Mouse (Mus musculus): Measurements from ENCODE around the gene Muc1.

Gene Muc1

DNA sequence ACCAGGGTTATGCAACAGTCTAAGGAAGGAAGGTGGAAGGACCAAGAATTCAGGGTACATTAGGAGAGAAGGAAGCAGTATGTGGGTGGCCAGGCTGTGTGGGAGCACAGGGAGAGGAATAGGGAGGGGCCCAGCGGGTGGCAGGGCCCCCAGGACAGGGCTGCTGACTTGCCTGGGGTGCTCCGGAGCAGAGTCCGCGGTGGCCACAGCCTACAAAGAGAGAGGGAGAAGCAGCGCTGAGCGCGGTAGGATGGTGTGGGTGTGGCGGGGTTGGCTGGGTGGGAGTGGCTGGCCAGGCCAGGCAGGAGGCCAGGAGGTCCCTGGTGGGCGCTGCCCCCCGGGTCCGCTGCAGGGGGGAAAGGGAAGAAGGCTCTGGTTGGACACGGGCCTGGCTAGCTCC is 9.6 kb downstream of the Muc1 start:
- DNase-seq = no peak

DNA sequence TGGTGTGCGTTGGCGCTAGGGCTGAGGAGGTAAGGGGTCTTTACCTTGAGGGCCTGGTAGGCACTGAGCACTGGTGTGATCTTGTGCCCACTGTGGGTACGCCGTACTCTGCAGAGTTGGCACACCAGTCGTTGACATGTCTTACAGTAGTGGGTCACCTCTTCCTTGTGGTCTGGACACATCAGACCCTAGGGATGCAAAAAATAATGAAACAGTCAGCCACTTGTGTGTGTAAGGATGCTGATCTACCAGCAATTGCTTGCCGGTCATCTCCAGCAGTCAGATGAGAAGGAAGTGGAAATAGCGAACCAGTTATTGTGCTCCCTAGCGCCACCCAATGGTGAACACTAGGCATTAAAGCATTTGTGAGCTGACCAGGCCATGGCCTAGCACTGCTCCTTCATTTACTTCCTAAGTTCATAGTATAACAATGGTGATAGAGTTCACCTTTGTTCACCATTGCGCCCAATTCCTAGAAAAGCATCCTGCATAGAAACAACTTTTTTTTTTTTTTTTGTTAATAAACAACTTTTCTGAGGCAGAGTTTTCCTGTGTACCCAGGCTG is 13.6 kb downstream of the Muc1 start:
- no peak for DNase-seq

DNA sequence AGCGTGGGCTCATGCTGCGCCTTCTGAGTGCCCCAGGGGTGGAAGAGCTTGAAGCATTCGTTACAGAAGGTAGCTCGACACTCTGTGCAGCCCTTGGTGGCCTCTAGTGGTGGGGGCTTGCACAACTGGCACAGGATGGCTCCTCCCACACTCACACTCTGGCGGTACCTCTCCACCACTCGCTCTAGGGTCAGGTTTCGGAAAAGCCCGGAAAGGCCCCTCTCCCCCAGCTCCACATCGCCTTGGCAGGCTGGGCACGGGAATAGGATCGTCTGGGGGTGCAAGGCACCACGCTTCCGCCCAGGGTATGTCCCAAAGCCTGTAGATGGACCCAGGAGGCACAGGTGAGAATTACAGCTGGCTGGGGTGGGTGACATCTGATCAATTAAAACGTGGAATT is 14.8 kb downstream of the Muc1 start:
- no peak for DNase-seq

DNA sequence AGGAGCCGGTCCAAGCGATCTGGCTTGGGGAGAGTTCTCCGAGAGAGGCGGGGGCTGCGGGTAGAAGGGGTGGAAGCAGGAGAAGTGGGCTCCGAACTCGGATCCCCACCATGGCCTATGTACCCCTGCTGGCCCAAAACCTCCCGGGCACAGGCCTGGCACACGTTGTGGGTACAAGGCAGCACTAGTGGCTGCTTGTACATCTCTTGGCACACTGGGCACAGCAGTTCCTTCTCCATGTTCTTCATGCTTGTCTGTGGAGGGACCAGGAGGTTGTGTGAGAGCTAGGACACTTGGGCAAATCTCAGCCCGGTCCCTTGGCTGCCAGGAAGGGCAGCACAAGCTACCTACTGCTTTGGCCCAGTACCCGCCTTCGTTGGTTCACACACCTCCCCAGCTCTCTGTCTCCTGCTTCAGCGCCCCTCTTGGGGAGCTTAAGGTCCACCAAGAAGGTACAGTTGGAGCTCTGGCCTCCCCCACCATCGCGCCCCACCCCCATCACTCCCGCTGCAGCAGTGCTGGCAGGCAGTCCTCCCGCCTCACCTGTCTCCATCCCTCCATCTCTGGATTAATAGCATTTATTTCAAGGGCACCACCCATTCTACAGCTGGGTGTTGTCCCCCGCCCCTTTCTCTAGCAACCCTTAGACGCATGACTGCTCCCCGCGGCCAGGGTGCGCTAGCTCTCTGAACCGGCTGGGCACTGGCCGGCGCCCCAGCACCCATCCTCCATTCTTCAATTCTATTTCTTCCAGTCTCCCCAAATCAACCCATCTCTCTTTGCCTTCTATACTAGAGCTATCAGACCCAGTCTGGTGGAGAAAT is 15.5 kb downstream of the Muc1 start:
- DNase-seq = no peak

DNA sequence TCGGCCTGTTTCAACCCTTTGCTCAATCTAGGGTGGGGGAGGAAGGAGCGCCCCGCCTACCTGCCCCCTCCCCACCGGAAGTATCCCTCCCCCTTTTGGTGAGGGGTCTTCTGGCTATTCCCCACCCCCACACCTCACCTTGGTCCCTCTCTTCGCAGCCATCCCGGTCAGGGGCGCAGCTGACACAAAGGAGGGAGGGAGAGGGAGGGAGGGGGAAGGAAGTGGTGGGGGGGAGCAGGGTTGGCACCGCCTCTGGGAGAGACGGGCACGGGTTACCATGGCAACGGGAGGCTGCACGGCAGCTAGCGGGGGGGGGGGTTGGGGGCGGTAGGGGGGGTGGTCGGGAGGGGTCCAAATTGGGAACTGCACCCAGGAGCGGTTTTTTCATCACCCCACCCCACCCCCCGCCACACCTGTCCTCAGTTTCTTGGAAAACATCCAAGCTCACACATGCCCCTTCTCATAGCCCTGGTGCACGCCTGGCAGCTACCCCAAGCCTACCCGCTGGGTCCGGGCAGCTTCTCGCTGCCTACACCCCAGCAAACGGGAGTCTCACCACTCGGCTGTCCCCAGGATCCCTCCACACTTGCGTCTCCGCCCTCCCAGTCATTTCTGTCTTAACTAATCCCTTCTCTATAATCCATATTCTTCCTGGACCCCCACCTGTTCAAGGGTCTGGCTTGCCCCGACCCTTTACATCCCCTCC is 16.3 kb downstream of the Muc1 start:
- DNase-seq = peak; percentile 80

DNA sequence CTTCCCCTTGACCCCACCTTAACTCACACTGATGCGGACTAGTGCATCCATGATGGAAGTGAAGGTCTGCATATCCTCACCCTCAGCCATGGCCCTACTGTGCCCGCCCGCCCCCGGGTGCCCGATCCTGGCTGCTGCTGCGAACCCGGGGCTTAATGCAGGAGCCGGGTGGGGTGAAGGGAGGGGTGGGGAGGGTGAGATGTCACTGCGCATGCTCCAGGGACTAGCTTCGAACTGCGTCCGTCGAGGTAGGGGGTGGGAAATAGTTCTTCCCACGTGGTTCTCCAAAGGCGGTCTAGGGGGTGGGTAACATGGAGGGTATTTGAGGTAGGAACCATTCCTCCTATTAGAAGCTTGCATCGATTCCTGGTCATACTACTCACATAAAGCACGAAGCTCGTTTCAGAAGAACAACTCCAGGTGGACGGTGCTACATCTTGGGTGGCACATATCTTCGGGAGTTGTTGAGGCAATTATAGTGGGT is 16.9 kb downstream of the Muc1 start, which contains the start of gene Krtcap2:
TSS of gene Krtcap2 (plus strand) at position 279 of the 484 bp plus-strand sequence.
- DNase-seq = peak; percentile 80

DNA sequence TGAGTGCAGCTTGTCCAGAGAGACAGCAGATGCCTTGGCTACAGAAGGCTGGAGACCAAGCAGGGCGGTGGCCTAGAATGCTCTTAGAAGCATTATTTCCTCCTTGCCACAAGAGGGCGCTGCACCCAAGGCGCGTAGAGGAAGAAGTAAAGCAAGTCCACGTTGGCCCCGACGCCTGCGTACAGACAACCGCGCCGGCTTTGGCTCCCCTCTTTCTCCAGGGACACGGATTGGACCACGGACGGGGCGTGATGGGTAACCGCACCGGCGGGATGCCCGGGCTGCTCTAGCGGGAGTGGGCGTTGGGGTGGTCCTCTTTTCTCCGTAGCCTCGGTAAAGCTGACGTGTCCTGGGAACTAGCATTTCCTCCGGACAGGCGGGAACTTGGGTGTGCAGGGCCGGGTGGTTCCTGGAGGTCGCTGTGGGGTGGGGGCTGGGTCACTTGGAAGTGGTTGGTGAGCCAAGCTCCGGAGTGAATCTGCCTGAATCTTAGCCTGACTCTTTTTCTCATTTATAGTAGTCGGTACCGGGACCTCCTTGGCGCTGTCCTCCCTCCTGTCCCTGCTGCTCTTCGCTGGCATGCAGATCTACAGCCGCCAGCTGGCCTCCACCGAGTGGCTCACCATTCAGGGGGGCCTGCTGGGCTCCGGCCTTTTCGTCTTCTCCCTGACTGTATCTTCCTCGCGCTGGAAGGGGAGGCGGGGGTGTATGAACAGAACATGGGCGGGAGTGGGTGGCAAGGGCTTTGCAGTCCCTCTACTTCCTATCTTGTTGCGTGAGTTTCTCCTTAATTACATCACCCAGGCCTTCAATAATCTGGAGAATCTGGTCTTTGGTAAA is 17.6 kb downstream of the Muc1 start, which contains the start of gene Trim46:
TSS of gene Trim46 (minus strand) at position 49 of the 840 bp plus-strand sequence.
- DNase-seq = peak; percentile 91

DNA sequence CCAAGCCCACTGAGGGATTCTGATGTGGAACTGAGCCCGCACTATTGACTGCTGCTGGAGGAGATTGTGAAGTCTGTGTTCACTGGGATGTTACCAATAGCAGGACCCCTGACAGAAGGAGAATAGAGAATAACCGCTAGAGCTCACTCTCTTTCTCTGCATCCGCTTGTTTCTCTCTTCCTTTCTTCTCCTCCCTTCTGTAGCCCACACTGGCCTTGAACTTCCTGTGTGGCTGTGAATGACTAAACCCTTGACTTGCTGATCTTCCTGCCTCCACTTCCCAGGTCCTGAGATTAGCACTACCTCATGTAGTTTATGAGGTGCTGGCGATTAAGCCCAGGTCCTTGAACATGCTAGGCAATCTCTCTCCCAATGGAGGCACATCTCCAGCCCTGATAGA is 18.6 kb downstream of the Muc1 start:
- DNase-seq = no peak

DNA sequence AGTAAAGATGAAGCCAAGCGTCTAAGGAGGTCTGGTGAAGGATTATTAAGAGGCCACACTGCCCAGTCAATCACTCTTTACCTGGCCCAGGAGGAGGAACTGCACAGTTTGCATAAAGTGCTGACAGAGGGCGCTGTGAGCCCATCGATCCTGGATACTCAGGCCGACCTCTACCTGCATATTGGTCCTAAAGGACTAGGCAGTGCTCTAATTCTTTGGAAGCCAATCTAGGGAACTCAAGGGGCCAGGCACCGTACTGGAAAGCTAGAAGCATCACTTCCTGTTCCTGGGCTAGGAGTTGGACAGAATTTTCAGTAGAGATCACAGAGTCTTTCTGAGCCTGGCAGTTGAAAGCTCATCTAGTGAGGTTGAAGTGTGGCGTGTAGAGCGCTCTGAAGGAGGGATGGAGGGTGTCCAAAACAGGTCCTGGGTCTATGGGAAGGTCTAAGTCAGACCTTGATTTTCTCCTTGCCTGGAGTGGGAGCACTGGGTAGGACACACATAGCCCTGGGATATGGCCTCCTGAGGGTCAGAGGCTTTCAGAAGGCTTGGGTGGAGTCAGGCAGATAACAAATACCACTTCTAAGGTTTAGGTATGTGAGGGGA is 21.7 kb downstream of the Muc1 start:
- no peak for DNase-seq

DNA sequence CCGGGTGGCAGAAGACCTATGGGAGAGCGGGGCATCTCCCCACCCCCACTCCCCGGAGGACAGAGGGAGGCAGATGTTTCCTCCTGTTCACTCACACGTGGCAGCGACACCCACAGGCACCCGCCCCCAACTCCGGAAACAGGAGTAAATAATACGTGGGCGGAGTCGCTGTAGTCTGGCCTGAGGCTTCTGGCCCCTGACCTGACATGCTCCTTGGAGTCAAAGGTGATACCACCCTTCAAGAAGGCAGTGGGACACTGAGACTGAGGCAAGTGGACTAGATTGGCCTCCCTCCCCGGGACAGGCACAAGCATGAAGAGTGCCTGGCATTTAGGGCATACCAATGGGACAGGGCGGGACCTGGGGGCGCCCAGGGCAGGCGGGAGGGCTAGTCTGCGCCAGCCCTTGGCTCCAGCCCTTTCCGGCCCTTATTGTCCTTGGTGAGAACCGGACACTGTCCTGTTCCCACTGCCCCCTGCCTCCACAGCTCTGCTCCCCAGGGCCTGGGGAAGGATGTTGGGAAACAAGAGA is 22.6 kb downstream of the Muc1 start:
- DNase-seq = no peak

DNA sequence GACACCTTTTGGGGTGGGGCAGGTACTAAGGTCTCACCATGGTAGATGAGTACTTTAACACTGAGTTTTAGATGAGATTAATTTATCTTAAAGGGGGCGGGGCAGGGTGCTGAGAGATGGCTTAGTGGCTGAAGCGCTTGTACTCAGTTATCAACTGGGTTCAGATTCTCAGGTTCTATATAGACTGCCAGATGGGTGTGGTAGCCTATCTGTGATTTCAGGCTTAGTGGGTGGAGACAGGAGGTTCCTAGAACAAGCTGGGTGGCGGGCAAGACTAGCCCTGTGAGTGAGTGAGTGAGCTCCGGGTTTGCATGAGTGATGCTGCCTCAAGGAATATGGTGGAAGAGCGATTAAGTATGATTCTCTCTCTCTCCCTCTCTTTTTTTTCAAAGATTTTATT is 26.1 kb downstream of the Muc1 start:
- no peak for DNase-seq

DNA sequence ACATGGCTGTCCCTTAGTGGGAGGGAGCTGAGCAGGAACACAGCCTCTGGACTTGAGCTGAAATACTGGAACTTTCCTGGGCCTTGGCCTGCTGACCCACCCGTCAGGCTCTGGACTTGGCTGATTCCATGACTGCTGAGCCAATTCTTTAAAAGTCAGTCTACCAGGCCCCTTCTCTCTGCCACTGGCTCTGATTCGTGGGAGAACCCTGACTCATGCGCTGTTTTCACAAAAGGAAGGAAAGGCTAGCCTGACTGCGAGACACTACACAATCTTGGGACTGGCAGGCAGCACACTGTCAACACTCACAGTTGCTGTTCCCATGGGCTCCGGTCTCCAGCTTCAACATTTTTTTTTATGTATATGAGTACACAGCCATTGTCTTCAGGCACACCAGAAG is 27.3 kb downstream of the Muc1 start:
- DNase-seq = no peak

DNA sequence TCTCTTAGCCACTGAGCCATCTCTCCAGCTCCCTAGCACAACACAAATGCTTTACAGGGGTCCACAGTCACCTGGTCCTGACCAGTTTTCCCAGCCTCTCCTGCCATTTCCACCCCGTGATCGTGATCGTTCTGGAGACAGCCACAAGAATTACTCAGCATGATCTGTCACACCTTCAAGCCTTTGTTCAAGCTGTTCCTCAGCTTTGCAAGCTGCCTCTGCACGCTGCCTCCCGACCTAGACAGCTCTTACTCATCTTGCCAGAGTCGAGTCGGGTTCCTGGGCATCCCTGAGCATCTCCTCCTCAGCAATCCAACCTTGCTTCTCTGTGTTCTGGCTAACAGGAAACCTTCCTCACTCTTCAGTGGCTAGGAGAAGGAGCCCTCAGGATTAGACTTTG is 30.2 kb downstream of the Muc1 start, which contains the start of gene Dpm3:
TSS of gene Dpm3 (plus strand) at position 283 of the 400 bp plus-strand sequence.
- DNase-seq = no peak

DNA sequence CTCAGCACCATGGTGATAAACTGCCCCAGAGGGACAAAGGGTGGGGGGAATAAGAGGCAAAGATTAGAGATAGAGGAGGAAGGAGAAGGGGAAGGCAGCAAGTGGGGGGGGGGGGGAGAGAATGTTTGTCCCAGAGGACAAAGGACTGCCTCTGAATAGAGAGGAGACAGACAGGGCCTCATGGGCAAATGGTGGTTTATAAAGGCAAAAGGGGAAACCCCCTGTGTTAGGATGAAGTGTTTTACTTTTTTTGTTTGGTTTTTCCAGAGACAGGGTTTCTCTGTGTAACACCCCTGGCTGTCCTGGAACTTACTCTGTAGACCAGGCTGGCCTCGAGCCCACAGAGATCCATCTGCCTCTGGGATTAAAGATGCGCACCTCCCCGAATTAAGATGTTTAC is 31.4 kb downstream of the Muc1 start:
- DNase-seq = no peak

DNA sequence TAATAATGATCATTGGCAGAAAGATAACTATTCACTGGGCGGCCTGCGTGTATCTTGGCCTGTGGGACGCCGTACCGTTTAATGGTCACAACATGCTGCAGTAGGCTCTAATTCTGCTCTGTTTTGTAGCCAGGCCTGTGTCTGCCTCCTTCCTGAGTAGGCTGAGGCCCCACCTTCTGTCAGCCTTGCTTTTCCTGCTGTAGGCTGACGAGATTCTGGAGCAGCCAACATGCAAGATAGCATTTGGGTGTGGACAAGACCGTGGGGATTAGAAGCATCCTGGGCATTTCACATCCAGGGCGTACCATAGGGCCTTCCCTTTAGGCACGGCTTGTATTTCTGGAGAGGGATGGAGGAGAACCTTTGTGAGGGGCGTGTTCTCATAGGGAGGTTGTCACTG is 33.6 kb downstream of the Muc1 start:
- DNase-seq = no peak

DNA sequence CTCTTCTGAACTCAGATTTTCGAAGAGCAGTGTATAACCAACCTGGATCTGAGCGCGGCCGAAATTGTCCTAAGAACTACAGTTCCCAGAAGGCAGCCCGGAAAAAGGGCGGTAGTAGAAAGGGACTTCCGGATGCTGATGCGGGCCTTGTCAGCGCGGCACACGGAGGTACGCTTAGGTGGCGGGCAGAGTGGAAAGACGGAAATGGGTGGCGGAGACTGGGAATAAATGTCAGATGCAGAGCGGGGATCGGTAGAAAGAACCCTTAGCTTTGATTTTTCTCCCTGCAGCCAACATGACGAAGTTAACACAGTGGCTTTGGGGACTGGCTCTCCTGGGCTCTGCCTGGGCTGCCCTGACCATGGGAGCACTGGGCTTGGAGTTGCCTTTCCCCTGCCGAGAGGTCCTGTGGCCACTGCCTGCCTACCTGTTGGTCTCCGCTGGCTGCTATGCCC is 37.6 kb downstream of the Muc1 start:
- DNase-seq = peak; percentile 84

DNA sequence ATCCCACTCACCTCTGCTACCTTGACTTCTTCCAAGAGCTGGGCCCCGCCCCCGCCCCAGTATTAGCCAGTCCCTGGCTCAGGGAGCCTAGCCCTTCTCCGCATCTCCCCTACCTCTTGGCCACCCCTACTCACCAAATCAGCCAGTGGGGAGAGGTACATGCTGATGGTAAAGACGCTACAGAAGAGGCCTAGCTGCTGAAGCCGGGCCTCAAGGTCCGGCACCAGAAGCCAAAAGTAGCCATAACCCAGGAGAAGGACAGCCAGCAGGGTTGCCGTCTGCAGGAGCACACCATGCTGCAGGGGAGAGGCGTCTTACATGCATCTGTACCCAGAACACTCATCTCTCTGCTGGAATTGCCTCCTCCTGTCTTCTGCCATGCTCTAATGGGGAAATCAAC is 40.1 kb downstream of the Muc1 start:
- DNase-seq = no peak

DNA sequence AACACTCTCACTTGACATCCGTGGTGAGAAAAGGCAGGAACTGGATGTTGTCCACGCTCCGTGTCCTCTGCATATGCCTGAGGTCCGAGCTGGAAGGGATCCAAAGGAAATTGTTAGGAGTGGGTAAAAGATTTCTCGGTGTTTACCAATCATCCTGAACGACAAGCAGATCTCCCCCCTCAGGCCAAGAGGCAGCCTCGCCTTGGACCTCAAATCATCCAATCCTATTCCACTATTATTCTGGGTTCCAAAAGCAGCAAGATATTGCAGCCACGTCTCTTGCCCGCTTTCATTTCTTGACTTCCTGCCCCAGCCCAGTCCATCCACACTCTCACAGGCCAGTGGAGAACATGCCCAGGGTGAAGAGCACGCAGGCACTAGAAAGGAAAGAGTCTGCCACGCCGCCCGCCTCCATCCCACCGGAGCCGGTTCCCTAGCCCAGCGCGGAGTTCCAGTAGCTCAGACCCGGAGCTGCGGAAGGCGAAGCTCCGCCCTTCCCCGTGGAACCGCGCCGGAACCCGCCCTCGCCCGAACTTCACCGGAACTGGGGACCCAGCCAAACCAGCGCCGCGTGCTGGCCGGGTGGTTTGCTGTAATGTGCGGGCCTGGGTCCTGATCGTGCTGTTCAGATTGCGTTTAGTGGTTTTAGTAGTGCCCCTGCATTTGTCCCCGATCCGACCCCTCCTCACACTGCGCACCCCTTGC is 41.3 kb downstream of the Muc1 start, which contains the start of gene Slc50a1:
TSS of gene Slc50a1 (minus strand) at position 520 of the 705 bp plus-strand sequence.
- peak; percentile 76 for DNase-seq

DNA sequence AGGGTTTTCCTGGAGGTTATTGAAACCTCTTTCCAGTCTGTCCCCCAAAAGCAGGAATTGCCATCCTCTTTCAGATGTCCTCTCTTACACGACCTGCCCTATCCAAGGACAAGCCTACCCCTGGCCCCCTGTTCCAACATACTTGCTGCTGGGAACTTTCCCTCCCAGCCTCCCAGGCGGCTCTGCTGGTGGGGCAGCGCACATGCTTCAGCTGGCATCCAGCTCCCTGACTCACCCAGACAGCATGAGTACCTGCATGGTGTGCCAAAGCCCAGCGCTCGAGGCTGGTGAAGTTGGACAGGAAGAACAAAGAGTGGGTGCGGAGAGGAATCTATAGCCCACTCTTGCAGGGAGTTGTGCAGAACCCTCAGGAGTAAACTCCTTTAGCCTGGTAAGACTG is 42.0 kb downstream of the Muc1 start:
- peak; percentile 88 for DNase-seq

DNA sequence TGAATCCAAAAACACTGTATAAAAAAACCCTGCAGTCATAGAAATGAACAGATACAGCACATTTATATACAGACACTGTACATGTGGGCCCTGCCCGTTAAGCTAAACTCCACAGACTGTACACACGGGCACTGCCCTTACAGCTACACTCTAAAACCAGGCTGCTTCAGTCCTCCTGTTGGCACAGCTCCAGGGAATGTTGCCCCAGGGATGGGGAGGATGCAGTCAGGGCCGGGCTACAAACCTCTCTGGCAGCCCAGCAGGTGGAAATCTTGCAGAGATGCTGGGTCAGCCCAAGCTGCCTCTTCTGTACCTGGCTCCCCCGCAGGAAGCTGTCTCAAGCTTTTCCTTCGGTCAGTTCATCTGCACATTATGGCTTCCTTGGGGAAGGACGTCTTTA is 42.9 kb downstream of the Muc1 start:
- no peak for DNase-seq

DNA sequence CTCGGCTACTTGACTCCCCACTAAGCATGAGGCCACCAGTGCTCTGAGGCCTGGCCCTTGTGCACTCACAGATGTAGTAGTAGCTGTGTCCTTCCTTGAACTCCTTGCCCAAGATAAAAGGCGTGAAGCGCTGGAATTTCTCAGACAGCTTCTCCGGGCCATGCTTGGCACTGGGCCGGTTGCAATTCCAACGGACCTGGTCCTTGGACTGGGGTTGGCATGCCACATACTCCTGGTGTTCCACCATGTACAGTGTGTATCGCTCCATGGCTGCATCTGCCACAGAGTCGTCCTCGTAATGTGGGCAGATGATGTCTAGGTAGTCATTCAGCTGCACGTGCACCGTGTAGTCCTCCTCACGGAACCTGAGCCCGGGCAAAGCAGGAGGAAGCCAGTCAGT is 47.2 kb downstream of the Muc1 start:
- DNase-seq = no peak
